Mouse (Mus musculus): ENCODE measurements around the gene Prrx1.

DNA sequence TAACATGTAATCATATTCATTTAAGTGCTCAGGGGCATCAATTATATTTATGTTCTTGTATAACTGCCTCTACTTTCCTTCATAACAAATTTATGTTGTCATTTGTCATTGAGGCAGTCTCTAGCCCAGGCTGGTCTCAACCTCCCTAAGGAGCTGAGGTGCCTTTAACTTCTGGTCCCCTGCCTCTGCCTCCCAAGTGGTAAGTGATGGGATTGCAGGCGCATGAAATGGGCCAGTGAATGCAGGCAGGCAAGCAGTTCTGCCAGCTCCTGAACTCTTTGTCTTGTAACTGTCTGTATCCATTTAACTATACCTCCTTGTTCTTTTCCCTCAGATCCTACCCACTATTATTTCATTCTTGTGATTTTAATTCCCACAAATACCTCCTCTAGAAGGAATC, 31.4 kb upstream of the Prrx1 start:
- no peak for TF ChIP-seq UBTF (IDR thresholded peaks at IDR 0.05; ENCODE audit: borderline replicate concordance, insufficient read depth, low read depth, low read length)
- TF ChIP-seq NELFE (IDR thresholded peaks at IDR 0.05; ENCODE audit: low read depth, low read length) = no peak
- peak in 2 of 3 experiments; percentile 18 to 22; a peak in 4 of 6 replicates for TF ChIP-seq CTCF (IDR thresholded peaks at IDR 0.05 in 2 of 3, conservative IDR thresholded peaks at IDR 0.05 in 1 of 3; ENCODE audit: control insufficient read depth in 1 of 3, insufficient read depth in 1 of 3, low read depth in 2 of 3, low read length in 3 of 3, poor library complexity in 1 of 3, severe bottlenecking in 1 of 3)
- no peak for TF ChIP-seq POLR2A (IDR thresholded peaks at IDR 0.05; ENCODE audit: control insufficient read depth in 1 of 2, insufficient read depth in 1 of 2, low read depth in 1 of 2, low read length in 2 of 2, poor library complexity in 1 of 2)
- no peak for TF ChIP-seq ZNF384 (IDR thresholded peaks at IDR 0.05; ENCODE audit: low read depth, low read length)
- TF ChIP-seq POLR2AphosphoS2 (IDR thresholded peaks at IDR 0.05; ENCODE audit: low read length) = no peak
- no peak for TF ChIP-seq CHD1 (IDR thresholded peaks at IDR 0.05; ENCODE audit: low read depth, low read length)
- no peak for TF ChIP-seq ZMIZ1 (IDR thresholded peaks at IDR 0.05; ENCODE audit: low read depth, low read length)
- no peak for TF ChIP-seq ETS1 (IDR thresholded peaks at IDR 0.05; ENCODE audit: low read depth, low read length)
- TF ChIP-seq TAL1 (IDR thresholded peaks at IDR 0.05; ENCODE audit: low read length) = no peak
- no peak for TF ChIP-seq EP300 (IDR thresholded peaks at IDR 0.05; ENCODE audit: low read depth in 1 of 2, low read length in 2 of 2)
- TF ChIP-seq SIN3A (IDR thresholded peaks at IDR 0.05; ENCODE audit: low read length) = no peak
- TF ChIP-seq USF1 (IDR thresholded peaks at IDR 0.05; ENCODE audit: low read depth, low read length) = no peak
- no peak for TF ChIP-seq E2F4 (IDR thresholded peaks at IDR 0.05; ENCODE audit: borderline replicate concordance, low read depth, low read length)
